Mouse (Mus musculus) embryonic facial prominence, embryonic 14.5 days (tissue): ENCODE measurements around the gene Il1rap. TPM values are rescaled to one million over a fixed set of nuclear protein-coding genes. Genes with fewer than 3 reads are reported as not detected.

Experiments
- ATAC-seq: fragments of 200-750 bp; cut with Nextera tagmentation; 2 replicates; pipeline ENCODE4 v1.8.0; 2017; ENCODE audit warnings: low read depth, moderate number of reproducible peaks, moderate TSS enrichment
- DNase-seq: peaks from one replicate; pipeline ENCODE4 v3.0.0-alpha.2; 2015; ENCODE audit warnings: low spot score
- H3K27ac ChIP-seq: fragments of 300-500 bp; sonication (generic); replicated peaks from 2 replicates; pipeline ENCODE4 v1.5.1; 2014; ENCODE audit warnings: low read depth, mild to moderate bottlenecking, low read length, moderate library complexity
- H3K27me3 ChIP-seq: fragments of 300-500 bp; sonication (generic); replicated peaks from 2 replicates; pipeline ENCODE4 v1.6.1; 2014; ENCODE audit warnings: low read length; ENCODE audit not compliant: control insufficient read depth, insufficient read depth
- H3K36me3 ChIP-seq: fragments of 300-500 bp; sonication (generic); 2 replicates; pipeline ENCODE4 v1.6.1; 2014; ENCODE audit warnings: low read length, mixed read lengths; ENCODE audit not compliant: control insufficient read depth, insufficient read depth
- H3K4me1 ChIP-seq: fragments of 300-500 bp; sonication (generic); 2 replicates; pipeline ENCODE4 v1.6.1; 2014; ENCODE audit warnings: antibody characterized with exemption, low read length; ENCODE audit not compliant: control insufficient read depth, insufficient read depth
- H3K4me2 ChIP-seq: fragments of 300-500 bp; sonication (generic); 2 replicates; pipeline ENCODE4 v1.6.1; 2014; ENCODE audit warnings: low read depth, mild to moderate bottlenecking, low read length, moderate library complexity, mixed read lengths
- H3K4me3 ChIP-seq: fragments of 300-500 bp; sonication (generic); 2 replicates; pipeline ENCODE4 v1.5.1; 2014; ENCODE audit warnings: low read depth, mild to moderate bottlenecking, low read length
- H3K9ac ChIP-seq: fragments of 300-500 bp; sonication (generic); 2 replicates; pipeline ENCODE4 v1.6.1; 2014; ENCODE audit warnings: low read depth, mild to moderate bottlenecking, low read length, moderate library complexity, mixed read lengths
- H3K9me3 ChIP-seq: fragments of 300-500 bp; sonication (generic); 2 replicates; pipeline ENCODE4 v1.6.1; 2016; ENCODE audit warnings: low read length; ENCODE audit not compliant: control insufficient read depth
- WGBS: fragments of 180-500 bp; shearing (Covaris S2); extraction: QIAGEN DNeasy Blood & Tissue Kit; methylation state at CpG from one replicate; pipeline ENCODE4 v1.1.7; 2014; 5-methylcytosine and 5-hydroxymethylcytosine counted together
- polyA plus RNA-seq: library from polyadenylated mRNA; unstranded; fragments of >200 nt; fragmentation: Nextera tagmentation; extraction: Ambion mirVana; gene quantifications from 2 replicates; pipeline ENCODE4 v1.2.1, GENCODE M21; 2014

The Il1rap gene
- polyA plus RNA-seq, 1 experiment from 2014 or later = 10.3 TPM

GRCm38 (mm10) chr16:26698076-26698475, 116.6 kb downstream of the Il1rap start:
- no peak overlapping the region for H3K9ac ChIP-seq
- no peaks in the 10 kb centered on the region for H3K4me1 ChIP-seq
- 92% methylated on average over 4 of the region's 4 CpGs for WGBS
- no peaks in the 10 kb centered on the region for H3K36me3 ChIP-seq
- no peaks in the 10 kb centered on the region for H3K27me3 ChIP-seq
- H3K27ac ChIP-seq = no peak overlapping the region
- H3K4me3 ChIP-seq = no peak overlapping the region
- H3K4me2 ChIP-seq = no peak overlapping the region
- ATAC-seq (no peak), DNase-seq (no peak)
- no peaks in the 10 kb centered on the region for H3K9me3 ChIP-seq

- Histone ChIP-seq H3K9ac (no peak overlapping the region), H3K36me3 (no peaks in the 10 kb centered on the region), H3K27me3 (no peaks in the 10 kb centered on the region), H3K4me3 (no peak overlapping the region), H3K4me2 (no peak overlapping the region), H3K9me3 (no peaks in the 10 kb centered on the region), H3K4me1 (no peaks in the 10 kb centered on the region), H3K27ac (no peak overlapping the region)
- ATAC-seq (no peak), DNase-seq (no peak)
- 73% methylated on average over 8 of the region's 8 CpGs for WGBS
Measured at GRCm38 (mm10) chr16:26700440-26701103, 119.1 kb downstream of the Il1rap start.

GRCm38 (mm10) chr16:26705658-26706371, 124.3 kb downstream of the Il1rap start:
- H3K4me3 ChIP-seq = no peak overlapping the region
- H3K4me2 ChIP-seq = no peak overlapping the region
- no peak overlapping the region for H3K27ac ChIP-seq
- H3K27me3 ChIP-seq = no peaks in the 10 kb centered on the region
- DNase-seq = no peak
- WGBS = 72% methylated on average over 6 of the region's 6 CpGs
- no peaks in the 10 kb centered on the region for H3K36me3 ChIP-seq
- H3K4me1 ChIP-seq = no peaks in the 10 kb centered on the region
- no peak for ATAC-seq
- no peaks in the 10 kb centered on the region for H3K9me3 ChIP-seq
- H3K9ac ChIP-seq = no peak overlapping the region

- no peak for DNase-seq
- ATAC-seq = no peak
- Histone ChIP-seq H3K4me1 (no peaks in the 10 kb centered on the region), H3K36me3 (no peaks in the 10 kb centered on the region), H3K27ac (no peak overlapping the region), H3K9ac (no peak overlapping the region), H3K4me3 (no peak overlapping the region), H3K4me2 (no peak overlapping the region), H3K27me3 (no peaks in the 10 kb centered on the region), H3K9me3 (no peaks in the 10 kb centered on the region)
- WGBS = 63% methylated on average over 2 of the region's 2 CpGs
Measured at GRCm38 (mm10) chr16:26706503-26706902, 125.0 kb downstream of the Il1rap start.

GRCm38 (mm10) chr16:26710922-26711321, 129.4 kb downstream of the Il1rap start:
- H3K27ac ChIP-seq = no peak overlapping the region
- H3K9ac ChIP-seq = no peak overlapping the region
- H3K4me2 ChIP-seq = no peak overlapping the region
- DNase-seq (no peak), ATAC-seq (no peak)
- no peaks in the 10 kb centered on the region for H3K4me1 ChIP-seq
- WGBS = 88% methylated on average over 3 of the region's 3 CpGs
- H3K27me3 ChIP-seq = no peaks in the 10 kb centered on the region
- H3K4me3 ChIP-seq = no peak overlapping the region
- no peaks in the 10 kb centered on the region for H3K36me3 ChIP-seq
- no peaks in the 10 kb centered on the region for H3K9me3 ChIP-seq

- no peak for DNase-seq
- H3K9ac ChIP-seq = no peak overlapping the region
- WGBS = 79% methylated on average over 5 of the region's 5 CpGs
Measured at GRCm38 (mm10) chr16:26713538-26714316, 132.2 kb downstream of the Il1rap start.

GRCm38 (mm10) chr16:26722464-26722863, 141.0 kb downstream of the Il1rap start:
- no peak overlapping the region for H3K4me3 ChIP-seq
- no peak overlapping the region for H3K4me2 ChIP-seq
- H3K27me3 ChIP-seq = no peaks in the 10 kb centered on the region
- ATAC-seq (no peak), DNase-seq (no peak)
- H3K9me3 ChIP-seq = no peaks in the 10 kb centered on the region
- 79% methylated on average over 11 of the region's 11 CpGs for WGBS
- H3K4me1 ChIP-seq = peaks cover 4% of the 10 kb centered on the region; the same call in 1 of the 2 replicates
- H3K9ac ChIP-seq = no peak overlapping the region
- no peaks in the 10 kb centered on the region for H3K36me3 ChIP-seq
- no peak overlapping the region for H3K27ac ChIP-seq

More at GRCm38 (mm10) chr16:26713538-26714316, 132.2 kb downstream of the Il1rap start:
- Histone ChIP-seq H3K27me3 (no peaks in the 10 kb centered on the region), H3K9me3 (no peaks in the 10 kb centered on the region), H3K36me3 (no peaks in the 10 kb centered on the region), H3K4me1 (no peaks in the 10 kb centered on the region), H3K27ac (no peak overlapping the region), H3K4me3 (no peak overlapping the region), H3K4me2 (no peak overlapping the region)
- ATAC-seq = no peak

GRCm38 (mm10) chr16:26723952-26724747, 142.6 kb downstream of the Il1rap start:
- Histone ChIP-seq H3K36me3 (no peaks in the 10 kb centered on the region), H3K4me1 (peaks cover 4% of the 10 kb centered on the region; the same call in 1 of the 2 replicates), H3K9me3 (no peaks in the 10 kb centered on the region), H3K4me3 (no peak overlapping the region), H3K27me3 (no peaks in the 10 kb centered on the region), H3K27ac (peak overlapping the region; percentile 55; the same call in 1 of the 2 replicates), H3K4me2 (no peak overlapping the region), H3K9ac (no peak overlapping the region)
- peak; percentile 86 for DNase-seq
- 34% methylated on average over 5 of the region's 5 CpGs for WGBS
- ATAC-seq = no peak
